Mouse (Mus musculus) forebrain, embryonic 12.5 days (tissue): ENCODE results near the gene Olfr729. TPM values are rescaled to one million over a fixed set of nuclear protein-coding genes. Genes with fewer than 3 reads are reported as not detected.

Experiments used
- ATAC-seq: fragments of 200-750 bp; cut with Nextera tagmentation; 2 replicates; pipeline ENCODE4 v1.8.0; 2017; ENCODE audit warnings: moderate TSS enrichment; ENCODE audit not compliant: low FRiP score
- H3K27ac ChIP-seq: fragments of 300-500 bp; sonication (generic); 2 replicates; pipeline ENCODE4 v1.5.1; 2016; ENCODE audit warnings: mild to moderate bottlenecking
- H3K27me3 ChIP-seq: fragments of 300-500 bp; sonication (generic); 2 replicates; pipeline ENCODE4 v1.6.1; 2016; ENCODE audit warnings: mild to moderate bottlenecking
- H3K36me3 ChIP-seq: fragments of 300-500 bp; sonication (generic); replicated peaks from 2 replicates; pipeline ENCODE4 v1.6.1; 2016; ENCODE audit warnings: mild to moderate bottlenecking
- H3K4me1 ChIP-seq: fragments of 300-500 bp; sonication (generic); 2 replicates; pipeline ENCODE4 v1.6.1; 2016
- H3K4me2 ChIP-seq: fragments of 300-500 bp; sonication (generic); 2 replicates; pipeline ENCODE4 v1.6.1; 2016; ENCODE audit warnings: mild to moderate bottlenecking, moderate library complexity
- H3K4me3 ChIP-seq: fragments of 300-500 bp; sonication (generic); replicated peaks from 2 replicates; pipeline ENCODE4 v1.5.1; 2016; ENCODE audit warnings: mild to moderate bottlenecking
- H3K9ac ChIP-seq: fragments of 300-500 bp; sonication (generic); 2 replicates; pipeline ENCODE4 v1.6.1; 2016; ENCODE audit warnings: mild to moderate bottlenecking
- H3K9me3 ChIP-seq: fragments of 300-500 bp; sonication (generic); 2 replicates; pipeline ENCODE4 v1.6.1; 2016
- WGBS: fragments of 180-500 bp; shearing (Covaris S2); methylation state at CpG from one replicate; pipeline ENCODE4 v1.1.7; 2016; 5-methylcytosine and 5-hydroxymethylcytosine counted together
- polyA plus RNA-seq: library from polyadenylated mRNA; unstranded; fragments of >200 nt; fragmentation: Nextera tagmentation; extraction: Ambion mirVana; gene quantifications from 2 replicates; pipeline ENCODE4 v1.2.1, GENCODE M21; 2016

Gene Olfr729
- not detected in 2 replicates for polyA plus RNA-seq

DNA sequence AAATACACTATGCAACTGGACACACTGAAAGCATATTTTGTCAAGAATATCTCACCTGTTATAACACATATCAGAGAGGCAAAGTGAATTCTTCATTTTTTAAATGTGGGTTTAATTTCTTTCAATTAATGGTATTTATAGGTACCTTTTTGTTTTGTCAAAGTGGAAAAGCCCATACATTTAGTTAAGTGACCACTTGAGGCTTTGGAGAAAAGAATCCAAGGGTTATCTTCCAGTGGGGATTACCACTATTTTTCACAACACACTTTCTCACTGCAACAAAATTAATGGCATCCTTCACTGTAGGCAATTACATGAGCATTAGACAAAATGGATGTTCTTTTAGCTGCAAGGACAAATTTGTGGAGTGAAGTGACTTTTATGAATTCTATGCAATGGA is at the start of gene Olfr729:
Gene Olfr729, minus strand, starts transcription at position 101 of the 400 bp plus-strand sequence.
- Histone ChIP-seq H3K36me3 (no peaks in the 10 kb centered on the region), H3K27me3 (no peaks in the 10 kb centered on the region), H3K4me2 (no peak within 1 kb of the TSS), H3K4me1 (no peaks in the 10 kb centered on the region), H3K9me3 (no peaks in the 10 kb centered on the region), H3K4me3 (no peak within 1 kb of the TSS), H3K9ac (no peak within 1 kb of the TSS), H3K27ac (no peak within 1 kb of the TSS)
- ATAC-seq = no peak

DNA sequence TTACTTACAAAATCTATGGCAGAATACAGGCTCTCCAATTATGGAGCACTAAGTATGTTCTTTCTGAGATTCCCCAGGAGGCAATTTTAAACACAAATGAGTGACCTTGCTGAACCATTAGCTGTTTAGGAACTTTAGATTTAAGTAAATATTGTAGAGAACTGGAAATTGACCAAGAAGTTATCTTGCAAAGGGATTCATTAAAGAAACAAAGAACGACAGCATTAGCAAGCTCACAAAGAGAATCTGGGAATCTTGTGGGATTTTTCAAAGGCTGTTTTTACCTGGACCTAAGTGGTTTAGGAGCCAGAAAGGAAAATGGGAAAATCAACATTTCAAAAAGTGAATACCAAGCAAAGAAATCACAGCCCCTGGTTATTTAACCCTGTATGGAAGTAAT is 35.4 kb upstream of the Olfr729 start, which contains the start of gene Olfr730:
Gene Olfr730, minus strand, starts transcription at position 101 of the 400 bp plus-strand sequence.
- no peaks in the 10 kb centered on the region for H3K9me3 ChIP-seq
- no peak within 1 kb of the TSS for H3K9ac ChIP-seq
- no peaks in the 10 kb centered on the region for H3K4me1 ChIP-seq
- H3K4me3 ChIP-seq = no peak within 1 kb of the TSS
- H3K27me3 ChIP-seq = no peaks in the 10 kb centered on the region
- no peak within 1 kb of the TSS for H3K27ac ChIP-seq
- 51% methylated on average over 1 of the region's 1 CpGs for WGBS
- no peaks in the 10 kb centered on the region for H3K36me3 ChIP-seq
- ATAC-seq = no peak
- H3K4me2 ChIP-seq = no peak within 1 kb of the TSS

GRCm38 (mm10) chr14:50142580-50142979 is 10.1 kb downstream of the Olfr729 start, which contains the start of gene Olfr728:
TSS of gene Olfr728 (minus strand) at chr14:50142680.
- H3K9ac ChIP-seq = no peak within 1 kb of the TSS
- H3K36me3 ChIP-seq = no peaks in the 10 kb centered on the region
- WGBS = 92% methylated on average over 5 of the region's 5 CpGs
- H3K27ac ChIP-seq = no peak within 1 kb of the TSS
- H3K9me3 ChIP-seq = no peaks in the 10 kb centered on the region
- no peaks in the 10 kb centered on the region for H3K4me1 ChIP-seq
- H3K4me2 ChIP-seq = no peak within 1 kb of the TSS
- no peak within 1 kb of the TSS for H3K4me3 ChIP-seq
- ATAC-seq = no peak
- no peaks in the 10 kb centered on the region for H3K27me3 ChIP-seq

GRCm38 (mm10) chr14:50122886-50123285 is 29.8 kb downstream of the Olfr729 start, which contains the start of gene Olfr727:
TSS of gene Olfr727 (plus strand) at chr14:50123186.
- H3K27me3 ChIP-seq = no peaks in the 10 kb centered on the region
- H3K9ac ChIP-seq = no peak within 1 kb of the TSS
- 88% methylated on average over 1 of the region's 1 CpGs for WGBS
- H3K27ac ChIP-seq = no peak within 1 kb of the TSS
- H3K36me3 ChIP-seq = no peaks in the 10 kb centered on the region
- H3K4me3 ChIP-seq = no peak within 1 kb of the TSS
- no peaks in the 10 kb centered on the region for H3K9me3 ChIP-seq
- ATAC-seq = no peak
- H3K4me2 ChIP-seq = no peak within 1 kb of the TSS
- H3K4me1 ChIP-seq = no peaks in the 10 kb centered on the region

Other genes starting within 250 kb of the Olfr729 start
- not detected in 2 replicates for gene Olfr723, start 221.1 kb downstream of the Olfr729 start, polyA plus RNA-seq
- not detected in 2 replicates for gene Olfr724, start 189.6 kb downstream of the Olfr729 start, polyA plus RNA-seq
- gene Olfr725, start 112.5 kb downstream of the Olfr729 start, polyA plus RNA-seq = not detected in 2 replicates
- not detected in 2 replicates for gene Olfr726, start 62.0 kb downstream of the Olfr729 start, polyA plus RNA-seq
- gene Olfr727, start 29.7 kb downstream of the Olfr729 start, polyA plus RNA-seq = not detected in 2 replicates
- not detected in 2 replicates for gene Olfr728, start 10.2 kb downstream of the Olfr729 start, polyA plus RNA-seq
- gene Olfr730, start 35.3 kb upstream of the Olfr729 start, polyA plus RNA-seq = not detected in 2 replicates
- gene Olfr731, start 89.0 kb upstream of the Olfr729 start, polyA plus RNA-seq = not detected in 2 replicates
- not detected in 2 replicates for gene Olfr732, start 131.3 kb upstream of the Olfr729 start, polyA plus RNA-seq
- gene Olfr733, start 148.6 kb upstream of the Olfr729 start, polyA plus RNA-seq = not detected in 2 replicates
- not detected in 2 replicates for gene Olfr734, start 173.9 kb upstream of the Olfr729 start, polyA plus RNA-seq
- gene Olfr735, start 196.0 kb upstream of the Olfr729 start, polyA plus RNA-seq = not detected in 2 replicates
- not detected in 2 replicates for gene Tlr11, start 205.0 kb upstream of the Olfr729 start, polyA plus RNA-seq
- not detected in 2 replicates for gene Olfr736, start 228.3 kb upstream of the Olfr729 start, polyA plus RNA-seq